Mouse (Mus musculus) kidney, postnatal 0 days (tissue): Measurements from ENCODE around the gene Ash1l. TPM values are rescaled to one million over a fixed set of nuclear protein-coding genes. Genes with fewer than 3 reads are reported as not detected.

Experiments used
- ATAC-seq: fragments of 200-750 bp; cut with Nextera tagmentation; replicated peaks from 2 replicates; pipeline ENCODE4 v1.8.0; 2017; ENCODE audit warnings: low read depth, moderate number of reproducible peaks, moderate TSS enrichment, moderate library complexity; ENCODE audit not compliant: low FRiP score
- DNase-seq: peaks from one replicate; pipeline ENCODE4 v3.0.0-alpha.2; 2016; ENCODE audit warnings: low spot score
- H3K27ac ChIP-seq: fragments of 300-500 bp; sonication (generic); 2 replicates; pipeline ENCODE4 v1.5.1; 2014; ENCODE audit warnings: mild to moderate bottlenecking
- H3K27me3 ChIP-seq: fragments of 300-500 bp; sonication (generic); 2 replicates; pipeline ENCODE4 v1.6.1; 2014; ENCODE audit warnings: low read length, mixed read lengths; ENCODE audit not compliant: insufficient read depth
- H3K36me3 ChIP-seq: fragments of 300-500 bp; sonication (generic); 2 replicates; pipeline ENCODE4 v1.6.1; 2014; ENCODE audit warnings: low read length, mixed read lengths; ENCODE audit not compliant: insufficient read depth
- H3K4me1 ChIP-seq: fragments of 300-500 bp; sonication (generic); replicated peaks from 2 replicates; pipeline ENCODE4 v1.6.1; 2014; ENCODE audit warnings: antibody characterized with exemption, low read length, mixed read lengths; ENCODE audit not compliant: insufficient read depth
- H3K4me2 ChIP-seq: fragments of 300-500 bp; sonication (generic); 2 replicates; pipeline ENCODE4 v1.6.1; 2014; ENCODE audit warnings: mild to moderate bottlenecking, low read length, moderate library complexity, mixed read lengths
- H3K4me3 ChIP-seq: fragments of 300-500 bp; sonication (generic); replicated peaks from 2 replicates; pipeline ENCODE4 v1.5.1; 2014; ENCODE audit warnings: low read depth, low read length
- H3K9ac ChIP-seq: fragments of 300-500 bp; sonication (generic); 2 replicates; pipeline ENCODE4 v1.6.1; 2014; ENCODE audit warnings: low read depth, low read length
- H3K9me3 ChIP-seq: fragments of 300-500 bp; sonication (generic); replicated peaks from 2 replicates; pipeline ENCODE4 v1.6.1; 2016; ENCODE audit warnings: low read length, inconsistent platforms, mixed read lengths
- CTCF ChIP-seq: IDR thresholded peaks from 2 replicates; pipeline ENCODE4 v1.5.1; 2016; ENCODE audit warnings: antibody characterized with exemption, low read depth, mild to moderate bottlenecking, moderate library complexity
- WGBS: fragments of 180-500 bp; shearing (Covaris S2); extraction: QIAGEN DNeasy Blood & Tissue Kit; methylation state at CpG from one replicate; pipeline ENCODE4 v1.1.7; 2014; 5-methylcytosine and 5-hydroxymethylcytosine counted together
- polyA plus RNA-seq: library from polyadenylated mRNA; unstranded; fragments of >200 nt; fragmentation: Nextera tagmentation; extraction: Ambion mirVana; gene quantifications from 2 replicates; pipeline ENCODE4 v1.2.1, GENCODE M21; 2015

Gene Ash1l
- polyA plus RNA-seq, 1 experiment from 2014 or later, result 13.0 TPM

- peaks cover 3% of the 10 kb centered on the region; the same call in 1 of the 2 replicates for H3K27me3 ChIP-seq
- TF ChIP-seq CTCF, result no peak
- DNase-seq, result no peak
- H3K27ac ChIP-seq, result no peak overlapping the region
- peak overlapping the region; percentile 55 for H3K4me2 ChIP-seq
- no peak for ATAC-seq
- peak overlapping the region; percentile 29 for H3K4me3 ChIP-seq
- H3K4me1 ChIP-seq, result peaks cover 12% of the 10 kb centered on the region
- WGBS, result 26% methylated on average over 11 of the region's 11 CpGs
- peaks cover 14% of the 10 kb centered on the region; the same call in 1 of the 2 replicates for H3K36me3 ChIP-seq
- H3K9me3 ChIP-seq, result no peaks in the 10 kb centered on the region
- 0 out of 2 replicates have a peak overlapping the region, but pooled peaks have one; percentile 40 for H3K9ac ChIP-seq
Measured at GRCm38 (mm10) chr3:89092509-89093090, 142.2 kb downstream of the Ash1l start.

GRCm38 (mm10) chr3:89093175-89093574, 142.8 kb downstream of the Ash1l start, which contains the start of gene Rusc1:
Gene Rusc1, minus strand, starts transcription at chr3:89093311.
- H3K9ac ChIP-seq, result 0 out of 2 replicates have a peak within 1 kb of the TSS, but pooled peaks have one; percentile 40
- peak within 1 kb of the TSS; percentile 29 for H3K4me3 ChIP-seq
- no peak for TF ChIP-seq CTCF
- peak within 1 kb of the TSS; percentile 55 for H3K4me2 ChIP-seq
- H3K27me3 ChIP-seq, result peaks cover 3% of the 10 kb centered on the region; the same call in 1 of the 2 replicates
- H3K36me3 ChIP-seq, result peaks cover 15% of the 10 kb centered on the region; the same call in 1 of the 2 replicates
- ATAC-seq (peak; percentile 27; the same call in 1 of the 2 replicates), DNase-seq (peak; percentile 94)
- no peak within 1 kb of the TSS for H3K27ac ChIP-seq
- H3K4me1 ChIP-seq, result peaks cover 12% of the 10 kb centered on the region
- H3K9me3 ChIP-seq, result no peaks in the 10 kb centered on the region
- WGBS, result 2% methylated on average over 18 of the region's 18 CpGs

GRCm38 (mm10) chr3:89094021-89094420, 143.6 kb downstream of the Ash1l start:
- Histone ChIP-seq H3K4me1 (peaks cover 11% of the 10 kb centered on the region), H3K27ac (no peak overlapping the region), H3K27me3 (peaks cover 3% of the 10 kb centered on the region; the same call in 1 of the 2 replicates), H3K9ac (no peak overlapping the region), H3K4me3 (no peak overlapping the region), H3K4me2 (no peak overlapping the region), H3K9me3 (no peaks in the 10 kb centered on the region), H3K36me3 (peaks cover 15% of the 10 kb centered on the region; the same call in 1 of the 2 replicates)
- no peak for ATAC-seq
- 76% methylated on average over 10 of the region's 10 CpGs for WGBS
- no peak for TF ChIP-seq CTCF
- DNase-seq, result no peak

- DNase-seq, result no peak
- no peaks in the 10 kb centered on the region for H3K9me3 ChIP-seq
- ATAC-seq, result no peak
- peak within 1 kb of the TSS; percentile 50 for H3K4me3 ChIP-seq
- H3K4me2 ChIP-seq, result peak within 1 kb of the TSS; percentile 86
- H3K27ac ChIP-seq, result 0 out of 2 replicates have a peak within 1 kb of the TSS, but pooled peaks have one; percentile 57
- H3K36me3 ChIP-seq, result peaks cover 13% of the 10 kb centered on the region; the same call in 1 of the 2 replicates
- WGBS, result 33% methylated on average over 7 of the region's 7 CpGs
- TF ChIP-seq CTCF, result no peak
- H3K4me1 ChIP-seq, result peaks cover 4% of the 10 kb centered on the region; the same call in 1 of the 2 replicates
- no peaks in the 10 kb centered on the region for H3K27me3 ChIP-seq
- peak within 1 kb of the TSS; percentile 51 for H3K9ac ChIP-seq
Measured at GRCm38 (mm10) chr3:89100811-89101210, 150.4 kb downstream of the Ash1l start, which contains the start of gene Gm43738. Gene Gm43738, minus strand, starts transcription at chr3:89101099.

- TF ChIP-seq CTCF, result no peak
- H3K4me1 ChIP-seq, result peaks cover 4% of the 10 kb centered on the region; the same call in 1 of the 2 replicates
- peaks cover 13% of the 10 kb centered on the region; the same call in 1 of the 2 replicates for H3K36me3 ChIP-seq
- peak overlapping the region; percentile 51 for H3K9ac ChIP-seq
- H3K27ac ChIP-seq, result 0 out of 2 replicates have a peak overlapping the region, but pooled peaks have one; percentile 57
- WGBS, result under 1% methylated on average over 19 of the region's 19 CpGs
- peak overlapping the region; percentile 50 for H3K4me3 ChIP-seq
- DNase-seq (no peak), ATAC-seq (no peak; the same call in 1 of the 2 replicates)
- no peaks in the 10 kb centered on the region for H3K27me3 ChIP-seq
- peak overlapping the region; percentile 86 for H3K4me2 ChIP-seq
- H3K9me3 ChIP-seq, result no peaks in the 10 kb centered on the region
Measured at GRCm38 (mm10) chr3:89101459-89101811, 151.0 kb downstream of the Ash1l start.

- TF ChIP-seq CTCF, result peak; percentile 33; the same call in 1 of the 2 replicates
Measured at GRCm38 (mm10) chr3:89101812-89102494, 151.5 kb downstream of the Ash1l start, which contains the start of gene Fdps. Gene Fdps, minus strand, starts transcription at chr3:89101959.

More at GRCm38 (mm10) chr3:89101812-89102494, 151.5 kb downstream of the Ash1l start, which contains the start of gene Fdps:
- no peaks in the 10 kb centered on the region for H3K27me3 ChIP-seq
- H3K9me3 ChIP-seq, result no peaks in the 10 kb centered on the region
- H3K27ac ChIP-seq, result peak within 1 kb of the TSS; percentile 57; the same call in 1 of the 2 replicates
- under 1% methylated on average over 26 of the region's 26 CpGs for WGBS
- H3K4me1 ChIP-seq, result peaks cover 4% of the 10 kb centered on the region; the same call in 1 of the 2 replicates
- peak within 1 kb of the TSS; percentile 50 for H3K4me3 ChIP-seq
- peak within 1 kb of the TSS; percentile 51 for H3K9ac ChIP-seq
- DNase-seq (peak; percentile 100), ATAC-seq (peak; percentile 99)
- peaks cover 7% of the 10 kb centered on the region; the same call in 1 of the 2 replicates for H3K36me3 ChIP-seq
- H3K4me2 ChIP-seq, result peak within 1 kb of the TSS; percentile 86
